Mouse (Mus musculus): ENCODE results near the gene Fbxl17. TPM values are rescaled to one million over a fixed set of nuclear protein-coding genes. Genes with fewer than 3 reads are reported as not detected.
A peak's percentile ranks its signal among the peaks of the same experiment; 100 is the strongest.

Gene Fbxl17
- polyA plus RNA-seq, 1 experiment from 2014 or later: 8.9 TPM

GRCm38 (mm10) chr17:63419503-63419902 lies 80.3 kb downstream of the Fbxl17 start:
- Histone ChIP-seq H3K36me3 (ENCODE audit: control insufficient read depth, insufficient read depth, low read length) (no peaks in the 10 kb centered on the region), H3K27me3 (replicated peaks; ENCODE audit: control insufficient read depth, insufficient read depth, low read length) (no peaks in the 10 kb centered on the region), H3K27ac (ENCODE audit: low read depth, low read length) (no peak overlapping the region), H3K9ac (ENCODE audit: low read length) (no peak overlapping the region), H3K4me1 (ENCODE audit: control insufficient read depth, insufficient read depth, low read length) (no peaks in the 10 kb centered on the region), H3K4me2 (ENCODE audit: low read length) (no peak overlapping the region), H3K9me3 (replicated peaks; ENCODE audit: control insufficient read depth, low read length) (no peaks in the 10 kb centered on the region), H3K4me3 (ENCODE audit: low read depth, low read length) (no peak overlapping the region)
- DNase-seq (ENCODE audit: low spot score): no peak
- WGBS: 95% methylated on average over 6 of the region's 6 CpGs
- no peak for ATAC-seq

DNA sequence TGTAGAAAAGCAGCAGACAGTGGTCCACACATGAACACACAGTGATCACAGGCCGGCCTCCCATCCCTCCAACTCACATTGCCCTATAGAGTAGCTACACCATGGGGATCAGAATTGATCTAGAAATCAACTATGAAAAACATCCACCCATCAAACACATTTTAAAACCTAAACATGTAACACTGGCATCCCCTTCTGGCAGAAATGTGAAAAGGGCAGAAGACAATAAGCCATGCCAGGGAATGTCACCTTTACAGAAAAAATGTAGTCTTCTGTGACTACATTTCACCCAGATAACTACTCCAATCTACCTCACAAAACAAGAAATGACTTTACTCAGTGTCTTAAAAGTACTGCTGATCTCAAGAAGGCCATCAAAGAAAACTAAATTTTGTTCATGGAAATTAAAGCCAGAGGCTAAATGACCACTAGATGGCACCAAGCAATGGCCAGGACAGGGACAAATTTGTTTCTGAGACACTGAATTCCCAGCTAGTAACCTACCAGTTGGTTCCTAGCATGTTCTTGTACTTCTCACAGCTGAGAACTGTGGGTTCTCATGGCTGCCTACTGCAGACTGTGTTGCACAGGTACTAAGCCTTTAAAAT lies 85.7 kb downstream of the Fbxl17 start:
- DNase-seq (ENCODE audit: low spot score) (peak; percentile 31), ATAC-seq (no peak)
- no peaks in the 10 kb centered on the region for H3K4me1 ChIP-seq (ENCODE audit: control insufficient read depth, insufficient read depth, low read length)
- H3K4me2 ChIP-seq (ENCODE audit: low read length): no peak overlapping the region
- no peaks in the 10 kb centered on the region for H3K27me3 ChIP-seq (replicated peaks; ENCODE audit: control insufficient read depth, insufficient read depth, low read length)
- no peaks in the 10 kb centered on the region for H3K36me3 ChIP-seq (ENCODE audit: control insufficient read depth, insufficient read depth, low read length)
- H3K9me3 ChIP-seq (replicated peaks; ENCODE audit: control insufficient read depth, low read length): no peaks in the 10 kb centered on the region
- H3K9ac ChIP-seq (ENCODE audit: low read length): no peak overlapping the region
- no peak overlapping the region for H3K27ac ChIP-seq (ENCODE audit: low read depth, low read length)
- H3K4me3 ChIP-seq (ENCODE audit: low read depth, low read length): no peak overlapping the region
- WGBS: 90% methylated on average over 1 of the region's 1 CpGs

GRCm38 (mm10) chr17:63411564-63411963 lies 88.3 kb downstream of the Fbxl17 start:
- no peaks in the 10 kb centered on the region for H3K4me1 ChIP-seq (ENCODE audit: control insufficient read depth, insufficient read depth, low read length)
- H3K4me3 ChIP-seq (ENCODE audit: low read depth, low read length): no peak overlapping the region
- H3K9ac ChIP-seq (ENCODE audit: low read length): no peak overlapping the region
- H3K4me2 ChIP-seq (ENCODE audit: low read length): no peak overlapping the region
- no peaks in the 10 kb centered on the region for H3K27me3 ChIP-seq (replicated peaks; ENCODE audit: control insufficient read depth, insufficient read depth, low read length)
- no peaks in the 10 kb centered on the region for H3K9me3 ChIP-seq (replicated peaks; ENCODE audit: control insufficient read depth, low read length)
- 83% methylated on average over 3 of the region's 3 CpGs for WGBS
- ATAC-seq (no peak), DNase-seq (ENCODE audit: low spot score) (no peak)
- H3K27ac ChIP-seq (ENCODE audit: low read depth, low read length): no peak overlapping the region
- no peaks in the 10 kb centered on the region for H3K36me3 ChIP-seq (ENCODE audit: control insufficient read depth, insufficient read depth, low read length)

DNA sequence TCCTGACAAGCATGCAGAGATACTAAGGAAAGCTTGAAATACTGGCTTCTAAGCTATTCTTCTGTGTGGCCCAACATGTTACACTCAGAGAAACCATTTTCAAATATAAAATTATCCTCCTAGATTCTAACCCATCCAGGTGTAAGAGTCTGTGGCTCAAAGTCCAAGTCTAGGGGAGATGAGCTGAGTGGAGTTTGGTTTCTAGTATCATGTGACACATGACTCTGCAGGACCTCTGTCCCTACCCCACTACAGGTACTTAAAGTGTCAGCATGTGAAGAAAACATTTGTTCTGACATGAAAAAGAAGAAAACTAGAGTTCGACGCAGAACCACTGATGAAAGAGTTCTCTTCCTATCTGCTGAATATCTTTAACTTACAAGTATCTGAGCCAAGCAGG lies 89.7 kb downstream of the Fbxl17 start:
- no peak overlapping the region for H3K9ac ChIP-seq (ENCODE audit: low read length)
- ATAC-seq: no peak
- H3K4me2 ChIP-seq (ENCODE audit: low read length): no peak overlapping the region
- no peak overlapping the region for H3K4me3 ChIP-seq (ENCODE audit: low read depth, low read length)
- no peaks in the 10 kb centered on the region for H3K9me3 ChIP-seq (replicated peaks; ENCODE audit: control insufficient read depth, low read length)
- H3K4me1 ChIP-seq (ENCODE audit: control insufficient read depth, insufficient read depth, low read length): peaks cover under 1% of the 10 kb centered on the region; the same call in 1 of the 2 replicates
- H3K27ac ChIP-seq (ENCODE audit: low read depth, low read length): no peak overlapping the region
- no peak for DNase-seq (ENCODE audit: low spot score)
- no peaks in the 10 kb centered on the region for H3K36me3 ChIP-seq (ENCODE audit: control insufficient read depth, insufficient read depth, low read length)
- WGBS: 94% methylated on average over 2 of the region's 2 CpGs
- no peaks in the 10 kb centered on the region for H3K27me3 ChIP-seq (replicated peaks; ENCODE audit: control insufficient read depth, insufficient read depth, low read length)

GRCm38 (mm10) chr17:63405955-63406354 lies 93.9 kb downstream of the Fbxl17 start:
- Histone ChIP-seq H3K4me3 (ENCODE audit: low read depth, low read length) (no peak overlapping the region), H3K9me3 (replicated peaks; ENCODE audit: control insufficient read depth, low read length) (no peaks in the 10 kb centered on the region), H3K9ac (ENCODE audit: low read length) (no peak overlapping the region), H3K36me3 (ENCODE audit: control insufficient read depth, insufficient read depth, low read length) (no peaks in the 10 kb centered on the region), H3K4me2 (ENCODE audit: low read length) (no peak overlapping the region), H3K27me3 (replicated peaks; ENCODE audit: control insufficient read depth, insufficient read depth, low read length) (no peaks in the 10 kb centered on the region), H3K27ac (ENCODE audit: low read depth, low read length) (no peak overlapping the region), H3K4me1 (ENCODE audit: control insufficient read depth, insufficient read depth, low read length) (peaks cover 12% of the 10 kb centered on the region)
- DNase-seq (ENCODE audit: low spot score): no peak
- WGBS: 82% methylated on average over 4 of the region's 4 CpGs
- no peak for ATAC-seq

DNA sequence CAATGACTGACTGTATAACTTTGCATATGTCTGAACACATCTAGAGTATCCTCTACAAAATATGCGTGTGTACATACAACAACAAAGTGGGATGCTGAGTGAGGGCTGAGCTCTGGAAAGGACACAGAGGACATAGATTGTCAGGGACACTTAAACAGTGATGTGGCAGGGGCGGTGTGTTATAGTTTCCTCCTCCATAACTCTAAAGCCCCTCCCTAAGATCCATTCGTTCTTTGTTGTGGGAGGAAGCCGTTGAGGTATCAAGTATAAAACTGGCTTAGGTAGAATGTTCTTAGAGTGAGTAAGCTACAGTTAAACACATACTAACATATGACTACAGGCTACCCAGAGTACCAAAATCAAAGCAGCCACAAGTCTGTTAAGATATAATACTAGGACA lies 94.3 kb downstream of the Fbxl17 start:
- no peaks in the 10 kb centered on the region for H3K9me3 ChIP-seq (replicated peaks; ENCODE audit: control insufficient read depth, low read length)
- peaks cover 12% of the 10 kb centered on the region for H3K4me1 ChIP-seq (ENCODE audit: control insufficient read depth, insufficient read depth, low read length)
- no peak for ATAC-seq
- no peak overlapping the region for H3K9ac ChIP-seq (ENCODE audit: low read length)
- 81% methylated on average over 4 of the region's 4 CpGs for WGBS
- H3K27me3 ChIP-seq (replicated peaks; ENCODE audit: control insufficient read depth, insufficient read depth, low read length): no peaks in the 10 kb centered on the region
- H3K4me2 ChIP-seq (ENCODE audit: low read length): no peak overlapping the region
- H3K36me3 ChIP-seq (ENCODE audit: control insufficient read depth, insufficient read depth, low read length): no peaks in the 10 kb centered on the region
- no peak for DNase-seq (ENCODE audit: low spot score)
- no peak overlapping the region for H3K27ac ChIP-seq (ENCODE audit: low read depth, low read length)
- H3K4me3 ChIP-seq (ENCODE audit: low read depth, low read length): no peak overlapping the region

DNA sequence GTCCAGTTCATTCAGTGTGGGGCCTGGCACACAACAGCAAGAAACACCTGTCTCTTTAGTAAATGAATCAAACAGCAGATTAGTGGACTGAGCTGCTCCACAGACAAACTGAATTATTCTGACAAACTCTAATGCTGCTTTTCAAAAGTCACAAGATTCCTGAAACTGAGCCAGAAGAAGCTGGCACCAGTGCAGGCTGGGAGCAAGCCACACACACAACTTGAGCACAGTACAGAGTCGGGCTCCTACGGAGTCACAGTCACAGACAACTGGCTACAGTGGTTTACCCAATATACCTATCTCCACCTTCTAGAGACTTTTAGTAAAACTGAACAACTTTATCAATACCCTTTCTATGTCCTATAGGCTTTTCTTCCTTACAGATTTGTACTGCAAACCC lies 94.8 kb downstream of the Fbxl17 start:
- Histone ChIP-seq H3K4me1 (ENCODE audit: control insufficient read depth, insufficient read depth, low read length) (peaks cover 12% of the 10 kb centered on the region), H3K9me3 (replicated peaks; ENCODE audit: control insufficient read depth, low read length) (no peaks in the 10 kb centered on the region), H3K9ac (ENCODE audit: low read length) (no peak overlapping the region), H3K27me3 (replicated peaks; ENCODE audit: control insufficient read depth, insufficient read depth, low read length) (no peaks in the 10 kb centered on the region), H3K27ac (ENCODE audit: low read depth, low read length) (no peak overlapping the region), H3K4me2 (ENCODE audit: low read length) (no peak overlapping the region), H3K4me3 (ENCODE audit: low read depth, low read length) (no peak overlapping the region), H3K36me3 (ENCODE audit: control insufficient read depth, insufficient read depth, low read length) (no peaks in the 10 kb centered on the region)
- WGBS: 46% methylated on average over 2 of the region's 2 CpGs
- ATAC-seq (peak; percentile 47; the same call in 1 of the 2 replicates), DNase-seq (ENCODE audit: low spot score) (peak; percentile 56)

GRCm38 (mm10) chr17:63403801-63404415 lies 95.9 kb downstream of the Fbxl17 start:
- DNase-seq (ENCODE audit: low spot score): peak; percentile 24
- no peak overlapping the region for H3K27ac ChIP-seq (ENCODE audit: low read depth, low read length)

More at GRCm38 (mm10) chr17:63403801-63404415, 95.9 kb downstream of the Fbxl17 start:
- Histone ChIP-seq H3K9me3 (replicated peaks; ENCODE audit: control insufficient read depth, low read length) (no peaks in the 10 kb centered on the region), H3K4me3 (ENCODE audit: low read depth, low read length) (no peak overlapping the region), H3K27me3 (replicated peaks; ENCODE audit: control insufficient read depth, insufficient read depth, low read length) (no peaks in the 10 kb centered on the region), H3K4me2 (ENCODE audit: low read length) (no peak overlapping the region), H3K36me3 (ENCODE audit: control insufficient read depth, insufficient read depth, low read length) (no peaks in the 10 kb centered on the region), H3K4me1 (ENCODE audit: control insufficient read depth, insufficient read depth, low read length) (peaks cover 12% of the 10 kb centered on the region), H3K9ac (ENCODE audit: low read length) (no peak overlapping the region)
- peak; percentile 63; the same call in 1 of the 2 replicates for ATAC-seq
